In the genomic region with DNA sequence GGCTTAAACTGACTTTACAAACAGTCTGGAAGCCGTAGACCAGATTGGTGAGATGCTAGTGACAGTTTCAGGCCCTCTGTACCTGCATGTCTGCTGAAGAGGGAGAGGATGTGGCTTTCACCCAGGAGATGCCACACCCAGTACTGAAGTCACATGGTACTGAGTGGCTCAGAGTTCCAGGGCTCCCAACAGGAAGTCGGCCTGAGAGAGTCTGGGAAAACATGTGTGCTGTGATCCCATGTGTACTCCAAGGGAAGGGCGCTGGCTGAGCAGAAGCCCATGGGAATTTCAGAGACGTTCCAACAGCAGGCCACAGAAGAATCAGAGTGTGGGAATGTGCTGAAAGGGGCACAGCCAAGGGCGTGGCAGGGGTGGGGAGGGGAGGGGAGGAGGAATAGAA, we compare ENCODE assay signal across 12 mouse cellular contexts.
DNase-seq lines count a peak whose midpoint lies in the region; ATAC-seq and TF ChIP-seq lines count a peak whose summit lies in the region.
"Had no signal": no experiment of that assay in that cellular context is flagged by ENCODE, and none has a peak within 500 bp of the region (broad histone marks: within the 10 kb centered on the region; RNA-seq: fewer than 3 reads in every experiment).

No protein-coding gene starts in this region.

- 60% methylated on average over 5 of the region's 5 CpGs for WGBS in hindbrain, embryonic 10.5 days
- WGBS in hindbrain, embryonic 14.5 days, result 46% methylated on average over 5 of the region's 5 CpGs
- 56% methylated on average over 5 of the region's 5 CpGs for WGBS in thymus, adult 2 months

- no peak for ATAC-seq in hindbrain, embryonic 14.5 days (ENCODE audit: low FRiP score)
- ATAC-seq: Patski had no signal

- no peak for DNase-seq in hindbrain, embryonic 10.5 days (ENCODE audit: low spot score)
- no peak for DNase-seq in hindbrain, embryonic 14.5 days (ENCODE audit: low spot score)
- DNase-seq in NIH3T3 (ENCODE audit: low read depth), result peak; percentile 14
- DNase-seq in induced T-regulatory cell, adult 2 months (ENCODE audit: low read depth), result peak; percentile 79
- peak; percentile 24 for DNase-seq in thymus, adult 2 months
- no peak for DNase-seq in urinary bladder, postnatal 4 days (ENCODE audit: low spot score in 2 of 2)
- DNase-seq in cerebellum, adult 9-10 months, result no peak
- no peak for DNase-seq in right cerebral cortex, postnatal 4 days
- DNase-seq: cerebellum, adult 8-10 months; kidney, postnatal 14 days had no signal

- no peak overlapping the region for H3K9ac ChIP-seq in hindbrain, embryonic 14.5 days
- H3K9ac ChIP-seq: liver, embryonic 14.5 days had no signal

- H3K27ac ChIP-seq in hindbrain, embryonic 10.5 days, result peak overlapping the region; percentile 51
- no peak overlapping the region for H3K27ac ChIP-seq in hindbrain, embryonic 14.5 days
- H3K27ac ChIP-seq in thymus, adult 2 months (ENCODE audit: control insufficient read depth, insufficient read depth, low read length), result no peak overlapping the region
- H3K27ac ChIP-seq: liver, embryonic 14.5 days had no signal

- TF ChIP-seq CTCF in thymus, adult 2 months (IDR thresholded peaks at IDR 0.05; ENCODE audit: borderline replicate concordance, control insufficient read depth, extremely low read depth, insufficient read depth, low read length, poor library complexity), result no peak

- no peak overlapping the region for H3K4me2 ChIP-seq in hindbrain, embryonic 14.5 days (replicated peaks)

- H3K4me3 ChIP-seq in hindbrain, embryonic 10.5 days, result no peak overlapping the region
- no peak overlapping the region for H3K4me3 ChIP-seq in hindbrain, embryonic 14.5 days (replicated peaks; ENCODE audit: low read length)
- no peak overlapping the region for H3K4me3 ChIP-seq in thymus, adult 2 months (ENCODE audit: control insufficient read depth, insufficient read depth, low read length)

- no peak for TF ChIP-seq POLR2A in thymus, adult 2 months (IDR thresholded peaks at IDR 0.05; ENCODE audit: control insufficient read depth, extremely low read depth, insufficient read depth, low read length, poor library complexity)

- peaks cover 35% of the 10 kb centered on the region for H3K4me1 ChIP-seq in hindbrain, embryonic 10.5 days (replicated peaks)
- H3K4me1 ChIP-seq in hindbrain, embryonic 14.5 days (replicated peaks; ENCODE audit: control insufficient read depth, insufficient read depth, low read length), result no peaks in the 10 kb centered on the region
- peaks cover 20% of the 10 kb centered on the region for H3K4me1 ChIP-seq in thymus, adult 2 months (replicated peaks; ENCODE audit: control insufficient read depth, insufficient read depth, low read length)

- H3K27me3 ChIP-seq in hindbrain, embryonic 10.5 days (ENCODE audit: insufficient read depth, poor library complexity, severe bottlenecking), result no peaks in the 10 kb centered on the region
- H3K27me3 ChIP-seq in hindbrain, embryonic 14.5 days (ENCODE audit: control insufficient read depth, insufficient read depth, low read length), result no peaks in the 10 kb centered on the region
- H3K27me3 ChIP-seq in thymus, adult 2 months (ENCODE audit: control insufficient read depth, insufficient read depth, low read length), result no peaks in the 10 kb centered on the region
- H3K27me3 ChIP-seq: Patski had no signal

- no peaks in the 10 kb centered on the region for H3K9me3 ChIP-seq in hindbrain, embryonic 10.5 days
- no peaks in the 10 kb centered on the region for H3K9me3 ChIP-seq in hindbrain, embryonic 14.5 days (ENCODE audit: control insufficient read depth, low read length)

- H3K36me3 ChIP-seq in hindbrain, embryonic 10.5 days, result no peaks in the 10 kb centered on the region
- no peaks in the 10 kb centered on the region for H3K36me3 ChIP-seq in hindbrain, embryonic 14.5 days (replicated peaks; ENCODE audit: control insufficient read depth, insufficient read depth)
- no peaks in the 10 kb centered on the region for H3K36me3 ChIP-seq in thymus, adult 2 months (ENCODE audit: control insufficient read depth, insufficient read depth, low read length)

Comparison
In these comparisons a context has a peak if more than half of its experiments do, and no peak if none do; other contexts are left out.
1. DNase-seq: peak in NIH3T3 (single experiment), induced T-regulatory cell, adult 2 months (single experiment) and thymus, adult 2 months (single experiment); none in hindbrain, embryonic 10.5 days (single experiment), hindbrain, embryonic 14.5 days (single experiment), urinary bladder, postnatal 4 days (0 of 2), cerebellum, adult 9-10 months (single experiment) and right cerebral cortex, postnatal 4 days (single experiment).